Mouse (Mus musculus) bone marrow, adult 2 months (tissue): ENCODE data around the gene Hoxa1.

Source experiments
- CTCF ChIP-seq: fragments of 200-500 bp; IDR thresholded peaks from 2 replicates; pipeline ENCODE4 v1.5.1; 2011; ENCODE audit warnings: low read length, control low read depth; ENCODE audit not compliant: control insufficient read depth, insufficient read depth
- POLR2A ChIP-seq: fragments of 200-500 bp; IDR thresholded peaks from 2 replicates; pipeline ENCODE4 v1.6.1; 2011; ENCODE audit warnings: low read depth, mild to moderate bottlenecking, control low read depth, low read length, borderline replicate concordance; ENCODE audit not compliant: control insufficient read depth

DNA sequence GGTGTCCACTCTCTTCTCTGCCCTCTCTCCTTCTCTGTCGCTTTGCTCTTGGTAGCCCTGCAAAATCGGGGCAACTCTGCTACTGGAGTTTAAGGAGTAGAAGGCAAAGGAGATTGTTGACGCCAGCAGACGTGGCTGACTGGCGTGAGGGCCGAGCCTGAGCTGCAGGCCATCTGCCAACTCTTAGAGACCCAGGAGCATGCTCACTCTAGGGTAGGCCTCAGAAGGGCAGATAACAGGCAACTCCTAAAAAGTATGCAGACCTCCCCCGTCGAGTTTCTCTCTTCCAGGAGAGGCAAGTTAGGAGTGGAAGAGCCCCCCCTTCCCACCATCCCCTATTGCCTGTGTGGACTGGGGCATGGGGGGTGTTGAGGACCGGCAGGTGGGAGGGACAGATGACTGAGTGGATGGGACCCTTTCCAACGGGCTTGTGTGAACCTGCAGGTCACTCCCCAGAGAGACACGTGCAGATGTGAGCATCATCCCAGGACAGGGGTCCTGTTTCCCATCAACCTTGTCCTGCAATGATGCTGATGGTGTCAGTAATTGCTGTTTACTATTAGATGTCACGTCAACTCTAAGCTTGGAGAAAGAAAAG is 1.1 kb upstream of the Hoxa1 start:
- no peak for TF ChIP-seq CTCF
- TF ChIP-seq POLR2A, result no peak
